In the genomic region with DNA sequence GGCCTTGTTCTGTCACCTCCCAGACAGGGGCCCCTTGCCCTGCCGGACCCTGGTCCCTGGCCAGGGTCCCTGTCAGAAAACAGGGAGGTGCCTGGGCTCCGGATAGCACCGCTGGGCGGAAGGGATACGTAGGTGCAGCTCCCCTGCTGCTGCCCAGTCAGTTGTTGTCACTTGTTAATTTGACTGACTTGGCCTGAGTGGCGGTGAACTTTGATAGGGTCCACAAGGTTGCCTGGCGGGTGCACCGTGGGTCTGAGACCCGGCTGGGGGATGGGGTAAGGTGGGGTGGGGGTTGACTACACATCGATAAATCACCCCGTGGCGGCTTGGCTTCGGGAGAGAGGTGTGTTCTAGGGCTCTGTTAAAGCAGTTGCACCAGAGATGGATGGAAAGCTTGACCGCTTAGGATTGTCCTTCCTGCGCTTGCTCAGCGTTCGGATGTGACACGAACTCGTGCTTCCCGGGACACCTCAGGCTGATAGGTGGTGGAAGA, we compare ENCODE assay signal across 8 mouse cellular contexts. TPM values are rescaled to one million over a fixed set of nuclear protein-coding genes. Genes with fewer than 3 reads are reported as not detected.
DNase-seq lines count a peak whose midpoint lies in the region; ATAC-seq and TF ChIP-seq lines count a peak whose summit lies in the region.

No protein-coding gene starts in this region.

- no peak for TF ChIP-seq POLR2A in lung, adult 2 months (IDR thresholded peaks at IDR 0.05; ENCODE audit: borderline replicate concordance, extremely low read depth, low read depth, low read length)
- no peak for TF ChIP-seq POLR2A in bone marrow macrophage, adult 2 months (IDR thresholded peaks at IDR 0.05; ENCODE audit: borderline replicate concordance, low read depth, low read length)
- TF ChIP-seq POLR2A in olfactory bulb, adult 2 months (IDR thresholded peaks at IDR 0.05; ENCODE audit: insufficient read depth, low read depth, low read length): no peak

- WGBS in lung, adult 2 months: 1% methylated on average over 20 of the region's 20 CpGs
- WGBS in forebrain, embryonic 15.5 days: under 1% methylated on average over 20 of the region's 20 CpGs
- WGBS in hindbrain, postnatal 0 days: under 1% methylated on average over 20 of the region's 20 CpGs
- WGBS in liver, embryonic 14.5 days (ENCODE audit: insufficient replicate concordance): under 1% methylated on average over 20 of the region's 20 CpGs
- 1% methylated on average over 20 of the region's 20 CpGs for WGBS in olfactory bulb, adult 2 months

- peak overlapping the region; percentile 74 for H3K9ac ChIP-seq in forebrain, embryonic 15.5 days (replicated peaks)
- peak overlapping the region; percentile 65 for H3K9ac ChIP-seq in hindbrain, postnatal 0 days (replicated peaks; ENCODE audit: low read length)
- peak overlapping the region; percentile 31 for H3K9ac ChIP-seq in liver, embryonic 14.5 days (replicated peaks)

- TF ChIP-seq CTCF in lung, adult 2 months (IDR thresholded peaks at IDR 0.05; ENCODE audit: insufficient read depth, low read length): no peak
- TF ChIP-seq CTCF in bone marrow macrophage, adult 2 months (IDR thresholded peaks at IDR 0.05; ENCODE audit: low read depth, low read length): no peak
- no peak for TF ChIP-seq CTCF in hindbrain, postnatal 0 days (IDR thresholded peaks at IDR 0.05; ENCODE audit: low read depth)
- TF ChIP-seq CTCF in liver, embryonic 14.5 days (IDR thresholded peaks at IDR 0.05; ENCODE audit: low read depth): no peak
- no peak for TF ChIP-seq CTCF in olfactory bulb, adult 2 months (IDR thresholded peaks at IDR 0.05; ENCODE audit: insufficient read depth, low read depth, low read length)

- no peaks in the 10 kb centered on the region for H3K9me3 ChIP-seq in forebrain, embryonic 15.5 days
- H3K9me3 ChIP-seq in hindbrain, postnatal 0 days (ENCODE audit: low read length): no peaks in the 10 kb centered on the region
- no peaks in the 10 kb centered on the region for H3K9me3 ChIP-seq in liver, embryonic 14.5 days (ENCODE audit: control insufficient read depth, low read length)

- H3K27me3 ChIP-seq in forebrain, embryonic 15.5 days: no peaks in the 10 kb centered on the region
- no peaks in the 10 kb centered on the region for H3K27me3 ChIP-seq in hindbrain, postnatal 0 days (ENCODE audit: insufficient read depth, low read length)
- H3K27me3 ChIP-seq in liver, embryonic 14.5 days (ENCODE audit: control insufficient read depth, insufficient read depth, low read length): no peaks in the 10 kb centered on the region; the same call in 1 of the 2 replicates

- H3K36me3 ChIP-seq in forebrain, embryonic 15.5 days: no peaks in the 10 kb centered on the region
- H3K36me3 ChIP-seq in hindbrain, postnatal 0 days (ENCODE audit: insufficient read depth, low read length): no peaks in the 10 kb centered on the region
- no peaks in the 10 kb centered on the region for H3K36me3 ChIP-seq in liver, embryonic 14.5 days (replicated peaks; ENCODE audit: control insufficient read depth, insufficient read depth, low read depth)

- peak; percentile 46 for ATAC-seq in forebrain, embryonic 15.5 days (replicated peaks)
- ATAC-seq in hindbrain, postnatal 0 days: peak; percentile 74
- ATAC-seq in liver, embryonic 14.5 days (ENCODE audit: insufficient read depth): peak; percentile 21; the same call in 1 of the 2 replicates

- no peak overlapping the region for H3K27ac ChIP-seq in bone marrow macrophage, adult 2 months (ENCODE audit: insufficient read depth, low read depth, low read length)
- H3K27ac ChIP-seq in forebrain, embryonic 15.5 days (replicated peaks): no peak overlapping the region; the same call in 1 of the 2 replicates
- H3K27ac ChIP-seq in hindbrain, postnatal 0 days: 0 out of 2 replicates have a peak overlapping the region, but pooled peaks have one; percentile 45
- no peak overlapping the region for H3K27ac ChIP-seq in liver, embryonic 14.5 days
- H3K27ac ChIP-seq in olfactory bulb, adult 2 months (ENCODE audit: insufficient read depth, low read depth, low read length): no peak overlapping the region

- peak overlapping the region; percentile 71 for H3K4me3 ChIP-seq in lung, adult 2 months (replicated peaks; ENCODE audit: extremely low read depth, low read depth, low read length)
- H3K4me3 ChIP-seq in bone marrow macrophage, adult 2 months (ENCODE audit: insufficient read depth, low read length): peak overlapping the region; percentile 63
- peak overlapping the region; percentile 82 for H3K4me3 ChIP-seq in forebrain, embryonic 15.5 days
- peak overlapping the region; percentile 93 for H3K4me3 ChIP-seq in hindbrain, postnatal 0 days (ENCODE audit: low read length)
- peak overlapping the region; percentile 63 to 68 for H3K4me3 ChIP-seq in liver, embryonic 14.5 days (ENCODE audit: insufficient read depth in 1 of 2, low read depth in 2 of 2, low read length in 2 of 2)
- peak overlapping the region; percentile 83 for H3K4me3 ChIP-seq in olfactory bulb, adult 2 months (ENCODE audit: insufficient read depth, low read depth, low read length)

- TF ChIP-seq EP300 in liver, embryonic 14.5 days (IDR thresholded peaks at IDR 0.05; ENCODE audit: low read depth): no peak

- H3K4me2 ChIP-seq in forebrain, embryonic 15.5 days (replicated peaks): peak overlapping the region; percentile 89
- peak overlapping the region; percentile 99 for H3K4me2 ChIP-seq in hindbrain, postnatal 0 days (ENCODE audit: low read depth, low read length)
- peak overlapping the region; percentile 78 for H3K4me2 ChIP-seq in liver, embryonic 14.5 days (ENCODE audit: low read depth)

- peaks cover 7% of the 10 kb centered on the region; the same call in 1 of the 2 replicates for H3K4me1 ChIP-seq in lung, adult 2 months (ENCODE audit: control insufficient read depth, insufficient read depth, low read length)
- 0 out of 2 replicates have a peak, but pooled peaks cover 2% of the 10 kb centered on the region for H3K4me1 ChIP-seq in bone marrow macrophage, adult 2 months (ENCODE audit: control insufficient read depth, insufficient read depth, low read length)
- peaks cover 26% of the 10 kb centered on the region for H3K4me1 ChIP-seq in forebrain, embryonic 15.5 days
- H3K4me1 ChIP-seq in hindbrain, postnatal 0 days (ENCODE audit: insufficient read depth, low read length): peaks cover 3% of the 10 kb centered on the region; the same call in 1 of the 2 replicates
- 0 out of 4 replicates have a peak, but pooled peaks cover 0 to 4% of the 10 kb centered on the region in 2 experiments for H3K4me1 ChIP-seq in liver, embryonic 14.5 days (replicated peaks; ENCODE audit: control insufficient read depth in 2 of 2, insufficient read depth in 2 of 2, low read length in 1 of 2)
- H3K4me1 ChIP-seq in olfactory bulb, adult 2 months (ENCODE audit: control insufficient read depth, insufficient read depth, low read length): no peaks in the 10 kb centered on the region; the same call in 1 of the 2 replicates

- DNase-seq in lung, adult 2 months: peak; percentile 33
- DNase-seq in lung, postnatal 10 days: no peak
- DNase-seq in hindbrain, postnatal 0 days (ENCODE audit: low spot score): peak; percentile 41
- DNase-seq in liver, embryonic 14.5 days (ENCODE audit: low read depth in 3 of 3, low spot score in 3 of 3): no peak
- no peak for DNase-seq in ovary, postnatal 14 days (ENCODE audit: low spot score)

RNA-seq across cellular contexts. Expression of a gene that starts 0.6 kb away (rescaled TPM):
- 39.4 and 43.8 TPM in 2 replicates for polyA plus RNA-seq in lung, adult 2 months (2012; rRNA removed)
- polyA plus RNA-seq in bone marrow macrophage, adult 2 months (2012; ENCODE audit: insufficient read depth, insufficient read length, missing spikeins): 0.12 and 0.84 TPM in 2 replicates
- 4.1 and 4.4 TPM in 2 replicates for polyA plus RNA-seq in forebrain, embryonic 15.5 days (2015; fragmentation: Nextera tagmentation; extraction: Ambion mirVana)
- total RNA-seq in hindbrain, postnatal 0 days (2014; rRNA removed): 4.0 and 6.1 TPM in 2 replicates
- polyA plus RNA-seq in hindbrain, postnatal 0 days (2015; fragmentation: Nextera tagmentation; extraction: Ambion mirVana): 3.4 and 4.0 TPM in 2 replicates
- 1.2 and 1.7 TPM in 2 replicates for polyA plus RNA-seq in liver, embryonic 14.5 days (2012; rRNA removed)
- 1.6 and 2.0 TPM in 2 replicates for polyA plus RNA-seq in liver, embryonic 14.5 days (2014; fragmentation: Nextera tagmentation; extraction: Ambion mirVana)
- not detected in 2 replicates for polyA plus RNA-seq in olfactory bulb, adult 2 months (2012; ENCODE audit: insufficient read depth, insufficient read length, low replicate concordance, missing spikeins)

RNA-seq across cellular contexts. Expression of a gene that starts 24.6 kb away (rescaled TPM):
- polyA plus RNA-seq in lung, adult 2 months (2012; rRNA removed): not detected in 2 replicates
- polyA plus RNA-seq in bone marrow macrophage, adult 2 months (2012; ENCODE audit: insufficient read depth, insufficient read length, missing spikeins): not detected in 2 replicates
- not detected in 2 replicates for polyA plus RNA-seq in forebrain, embryonic 15.5 days (2015; fragmentation: Nextera tagmentation; extraction: Ambion mirVana)
- total RNA-seq in hindbrain, postnatal 0 days (2014; rRNA removed): not detected in 2 replicates
- not detected in 2 replicates for polyA plus RNA-seq in hindbrain, postnatal 0 days (2015; fragmentation: Nextera tagmentation; extraction: Ambion mirVana)
- not detected in 2 replicates for polyA plus RNA-seq in liver, embryonic 14.5 days (2012; rRNA removed)
- polyA plus RNA-seq in liver, embryonic 14.5 days (2014; fragmentation: Nextera tagmentation; extraction: Ambion mirVana): not detected in 2 replicates
- not detected in 2 replicates for polyA plus RNA-seq in olfactory bulb, adult 2 months (2012; ENCODE audit: insufficient read depth, insufficient read length, low replicate concordance, missing spikeins)

RNA-seq across cellular contexts. Expression of a gene that starts 36.0 kb away (rescaled TPM):
- not detected in 2 replicates for polyA plus RNA-seq in lung, adult 2 months (2012; rRNA removed)
- polyA plus RNA-seq in bone marrow macrophage, adult 2 months (2012; ENCODE audit: insufficient read depth, insufficient read length, missing spikeins): 0.33 TPM in 1 of 2 replicates, not detected in the other
- not detected in 2 replicates for polyA plus RNA-seq in forebrain, embryonic 15.5 days (2015; fragmentation: Nextera tagmentation; extraction: Ambion mirVana)
- total RNA-seq in hindbrain, postnatal 0 days (2014; rRNA removed): not detected in 2 replicates
- not detected in 2 replicates for polyA plus RNA-seq in hindbrain, postnatal 0 days (2015; fragmentation: Nextera tagmentation; extraction: Ambion mirVana)
- not detected in 2 replicates for polyA plus RNA-seq in liver, embryonic 14.5 days (2012; rRNA removed)
- not detected in 2 replicates for polyA plus RNA-seq in liver, embryonic 14.5 days (2014; fragmentation: Nextera tagmentation; extraction: Ambion mirVana)
- polyA plus RNA-seq in olfactory bulb, adult 2 months (2012; ENCODE audit: insufficient read depth, insufficient read length, low replicate concordance, missing spikeins): not detected in 2 replicates

RNA-seq across cellular contexts. Expression of a gene that starts 52.3 kb away (rescaled TPM):
- not detected in 2 replicates for polyA plus RNA-seq in lung, adult 2 months (2012; rRNA removed)
- not detected in 2 replicates for polyA plus RNA-seq in bone marrow macrophage, adult 2 months (2012; ENCODE audit: insufficient read depth, insufficient read length, missing spikeins)
- polyA plus RNA-seq in forebrain, embryonic 15.5 days (2015; fragmentation: Nextera tagmentation; extraction: Ambion mirVana): not detected in 2 replicates
- not detected in 2 replicates for total RNA-seq in hindbrain, postnatal 0 days (2014; rRNA removed)
- polyA plus RNA-seq in hindbrain, postnatal 0 days (2015; fragmentation: Nextera tagmentation; extraction: Ambion mirVana): not detected in 2 replicates
- polyA plus RNA-seq in liver, embryonic 14.5 days (2012; rRNA removed): not detected in 2 replicates
- not detected in 2 replicates for polyA plus RNA-seq in liver, embryonic 14.5 days (2014; fragmentation: Nextera tagmentation; extraction: Ambion mirVana)
- not detected in 2 replicates for polyA plus RNA-seq in olfactory bulb, adult 2 months (2012; ENCODE audit: insufficient read depth, insufficient read length, low replicate concordance, missing spikeins)

Comparison
In these comparisons a context has a peak if more than half of its experiments do, and no peak if none do; other contexts are left out.
1. DNase-seq: peak in lung, adult 2 months (single experiment) and hindbrain, postnatal 0 days (single experiment); none in lung, postnatal 10 days (single experiment), liver, embryonic 14.5 days (0 of 3) and ovary, postnatal 14 days (single experiment).
2. ATAC-seq: peak in every context shown above with its lines; median percentile 74 in hindbrain, postnatal 0 days; 46 in forebrain, embryonic 15.5 days; 21 in liver, embryonic 14.5 days.
3. Peak in every context shown above with its lines, with median percentiles within 50 percentile points of each other: H3K4me3 ChIP-seq, H3K4me2 ChIP-seq and H3K9ac ChIP-seq.